Mouse (Mus musculus) myocyte (in vitro differentiated cells): ENCODE measurements around the gene Ect2l. TPM values are rescaled to one million over a fixed set of nuclear protein-coding genes. Genes with fewer than 3 reads are reported as not detected.

Experiments used
- H3K27me3 ChIP-seq: one replicate; pipeline ENCODE4 v1.6.1; 2011; ENCODE audit not compliant: control insufficient read depth, insufficient read depth, insufficient read length
- H3K36me3 ChIP-seq: one replicate; pipeline ENCODE4 v1.6.1; 2011; ENCODE audit not compliant: control insufficient read depth, insufficient read depth
- H3K4me2 ChIP-seq: one replicate; pipeline ENCODE4 v1.6.1; 2011; ENCODE audit warnings: low read depth, control low read depth
- H3K4me3 ChIP-seq: one replicate; pipeline ENCODE4 v1.5.1; 2011; ENCODE audit warnings: mild to moderate bottlenecking, control low read depth, moderate library complexity
- H3K79me2 ChIP-seq: one replicate; pipeline ENCODE4 v1.6.1; 2011; ENCODE audit not compliant: control insufficient read depth, insufficient read depth
- H3ac ChIP-seq: one replicate; pipeline ENCODE4 v1.6.1; 2011; ENCODE audit not compliant: control insufficient read depth, insufficient read length
- CEBPB ChIP-seq: IDR thresholded peaks from 2 replicates; pipeline ENCODE4 v1.6.1; 2011; ENCODE audit warnings: mild to moderate bottlenecking, moderate library complexity; ENCODE audit not compliant: poor library complexity, insufficient read depth, severe bottlenecking
- E2F4 ChIP-seq: IDR thresholded peaks from one replicate; pipeline ENCODE4 v1.6.1; 2011; ENCODE audit warnings: mild to moderate bottlenecking, control low read depth, moderate library complexity; ENCODE audit not compliant: insufficient read depth
- MAX ChIP-seq: IDR thresholded peaks from one replicate; pipeline ENCODE4 v1.6.1; 2011; ENCODE audit warnings: low read depth, mild to moderate bottlenecking, control low read depth
- MYOD1 ChIP-seq, 3 experiments: IDR thresholded peaks; one replicate each; pipeline ENCODE4 v1.6.1; 2011; ENCODE audit warnings: control low read depth in 2 of 3, low read depth in 2 of 3, mild to moderate bottlenecking in 2 of 3, moderate library complexity in 1 of 3; ENCODE audit not compliant: insufficient read length in 2 of 3, control insufficient read depth in 1 of 3
- MYOG ChIP-seq, 3 experiments: IDR thresholded peaks; one replicate each; pipeline ENCODE4 v1.6.1; 2011; ENCODE audit warnings: control low read depth in 2 of 3, low read depth in 2 of 3, mild to moderate bottlenecking in 2 of 3; ENCODE audit not compliant: insufficient read length in 2 of 3, control insufficient read depth in 1 of 3, insufficient read depth in 1 of 3
- POLR2A ChIP-seq: IDR thresholded peaks from one replicate; pipeline ENCODE4 v1.6.1; 2011; ENCODE audit warnings: low read depth, mild to moderate bottlenecking, control low read depth, moderate library complexity; ENCODE audit not compliant: insufficient read length
- POLR2AphosphoS2 ChIP-seq: IDR thresholded peaks from one replicate; pipeline ENCODE4 v1.6.1; 2011; ENCODE audit warnings: low read depth, control low read depth; ENCODE audit not compliant: insufficient read length
- REST ChIP-seq: IDR thresholded peaks from one replicate; pipeline ENCODE4 v1.6.1; 2011; ENCODE audit warnings: mild to moderate bottlenecking, control low read depth, moderate library complexity; ENCODE audit not compliant: insufficient read depth, insufficient read length
- SRF ChIP-seq: IDR thresholded peaks from one replicate; pipeline ENCODE4 v1.6.1; 2011; ENCODE audit warnings: low read depth; ENCODE audit not compliant: control insufficient read depth, insufficient read length
- TCF12 ChIP-seq: IDR thresholded peaks from one replicate; pipeline ENCODE4 v1.6.1; 2011; ENCODE audit warnings: mild to moderate bottlenecking, control low read depth; ENCODE audit not compliant: poor library complexity, insufficient read depth, severe bottlenecking
- TCF3 ChIP-seq: IDR thresholded peaks from one replicate; pipeline ENCODE4 v1.6.1; 2011; ENCODE audit warnings: low read depth, control low read depth; ENCODE audit not compliant: insufficient read length
- USF1 ChIP-seq: IDR thresholded peaks from one replicate; pipeline ENCODE4 v1.6.1; 2011; ENCODE audit warnings: low read depth, mild to moderate bottlenecking, control low read depth, moderate library complexity
- polyA plus RNA-seq: library from polyadenylated mRNA; unstranded; fragments of >200 nt; fragmentation: generic; extraction: Trizol; gene quantifications from one replicate; pipeline ENCODE4 v1.2.1, GENCODE M21; 2012; ENCODE audit warnings: missing spikeins

The Ect2l gene
- polyA plus RNA-seq, 1 experiment: 1.1 TPM

- TF ChIP-seq USF1: no peak
- TF ChIP-seq POLR2A: no peak
- no peak for TF ChIP-seq E2F4
- no peak for TF ChIP-seq MAX
- TF ChIP-seq POLR2AphosphoS2: no peak
- no peak for TF ChIP-seq SRF
- no peak for TF ChIP-seq CEBPB
- no peak for TF ChIP-seq REST
- no peak for TF ChIP-seq TCF3
- no peak for TF ChIP-seq MYOG (IDR thresholded peaks at IDR 0.05; ENCODE audit: control insufficient read depth in 1 of 3, insufficient read depth in 1 of 3, insufficient read length in 2 of 3, low read depth in 2 of 3)
- no peak for TF ChIP-seq TCF12
- TF ChIP-seq MYOD1 (IDR thresholded peaks at IDR 0.05; ENCODE audit: control insufficient read depth in 1 of 3, insufficient read length in 2 of 3, low read depth in 2 of 3): no peak
- H3K79me2 ChIP-seq: no peaks in the 10 kb centered on the region
- no peaks in the 10 kb centered on the region for H3K27me3 ChIP-seq
- H3K4me3 ChIP-seq: peak overlapping the region; percentile 76
- peak overlapping the region; percentile 14 for H3ac ChIP-seq
- H3K4me2 ChIP-seq: peak overlapping the region; percentile 78
- no peaks in the 10 kb centered on the region for H3K36me3 ChIP-seq
Observed at GRCm38 (mm10) chr10:18235402-18235747, 24.7 kb upstream of the Ect2l start.

GRCm38 (mm10) chr10:18234560-18235401 is 24.1 kb upstream of the Ect2l start, which contains the start of gene Ccdc28a:
Ccdc28a (minus strand) TSS chr10:18234998.
- Histone ChIP-seq H3K4me2 (peak within 1 kb of the TSS; percentile 95), H3K4me3 (peak within 1 kb of the TSS; percentile 76), H3K27me3 (no peaks in the 10 kb centered on the region), H3K79me2 (no peaks in the 10 kb centered on the region), H3ac (peak within 1 kb of the TSS; percentile 14), H3K36me3 (no peaks in the 10 kb centered on the region)
- TF ChIP-seq POLR2AphosphoS2 (peak; percentile 45), TCF3 (no peak), MYOD1 (IDR thresholded peaks at IDR 0.05; ENCODE audit: control insufficient read depth in 1 of 3, insufficient read length in 2 of 3, low read depth in 2 of 3) (no peak), MYOG (IDR thresholded peaks at IDR 0.05; ENCODE audit: control insufficient read depth in 1 of 3, insufficient read depth in 1 of 3, insufficient read length in 2 of 3, low read depth in 2 of 3) (no peak), POLR2A (peak; percentile 60), SRF (no peak)

GRCm38 (mm10) chr10:18233891-18234290 is 23.2 kb upstream of the Ect2l start:
- no peaks in the 10 kb centered on the region for H3K27me3 ChIP-seq
- peak overlapping the region; percentile 95 for H3K4me2 ChIP-seq
- H3ac ChIP-seq: no peak overlapping the region
- TF ChIP-seq TCF12 (no peak), USF1 (no peak), CEBPB (no peak), TCF3 (no peak), POLR2AphosphoS2 (no peak), E2F4 (no peak), MAX (no peak), MYOD1 (IDR thresholded peaks at IDR 0.05; ENCODE audit: control insufficient read depth in 1 of 3, insufficient read length in 2 of 3, low read depth in 2 of 3) (no peak), MYOG (IDR thresholded peaks at IDR 0.05; ENCODE audit: control insufficient read depth in 1 of 3, insufficient read depth in 1 of 3, insufficient read length in 2 of 3, low read depth in 2 of 3) (no peak), REST (no peak), POLR2A (no peak), SRF (no peak)
- H3K4me3 ChIP-seq: peak overlapping the region; percentile 76
- H3K79me2 ChIP-seq: no peaks in the 10 kb centered on the region
- no peaks in the 10 kb centered on the region for H3K36me3 ChIP-seq

- H3K27me3 ChIP-seq: no peaks in the 10 kb centered on the region
- H3K4me2 ChIP-seq: no peak overlapping the region
- no peak overlapping the region for H3K4me3 ChIP-seq
- no peaks in the 10 kb centered on the region for H3K36me3 ChIP-seq
- no peaks in the 10 kb centered on the region for H3K79me2 ChIP-seq
- TF ChIP-seq TCF12: no peak
- no peak for TF ChIP-seq POLR2A
- TF ChIP-seq USF1: no peak
- TF ChIP-seq REST: no peak
- no peak for TF ChIP-seq MAX
- TF ChIP-seq MYOD1 (IDR thresholded peaks at IDR 0.05; ENCODE audit: control insufficient read depth in 1 of 3, insufficient read length in 2 of 3, low read depth in 2 of 3): no peak
- no peak for TF ChIP-seq E2F4
- no peak for TF ChIP-seq SRF
- no peak for TF ChIP-seq MYOG (IDR thresholded peaks at IDR 0.05; ENCODE audit: control insufficient read depth in 1 of 3, insufficient read depth in 1 of 3, insufficient read length in 2 of 3, low read depth in 2 of 3)
- no peak for TF ChIP-seq TCF3
- TF ChIP-seq CEBPB: no peak
- no peak for TF ChIP-seq POLR2AphosphoS2
- no peak overlapping the region for H3ac ChIP-seq
Observed at GRCm38 (mm10) chr10:18224386-18224785, 13.7 kb upstream of the Ect2l start.
